Mouse (Mus musculus): Measurements from ENCODE around the gene Gm49318. TPM values are rescaled to one million over a fixed set of nuclear protein-coding genes. Genes with fewer than 3 reads are reported as not detected.

Gm49318 gene
- polyA plus RNA-seq, 1 experiment, result not detected

GRCm38 (mm10) chr9:22098993-22099696, 28.1 kb upstream of the Gm49318 start, which contains the start of gene Cnn1:
Cnn1 (plus strand) TSS chr9:22099216.
- 10% methylated on average over 14 of the region's 14 CpGs for WGBS
- Histone ChIP-seq H3K4me3 (ENCODE audit: insufficient read depth, low read depth, low read length) (no peak within 1 kb of the TSS), H3K27ac (ENCODE audit: insufficient read depth, low read depth, low read length) (no peak within 1 kb of the TSS), H3K4me1 (ENCODE audit: control insufficient read depth, insufficient read depth, low read length) (peaks cover 8% of the 10 kb centered on the region)
- TF ChIP-seq POLR2A (IDR thresholded peaks at IDR 0.05; ENCODE audit: insufficient read depth, low read depth, low read length), result no peak
- no peak for TF ChIP-seq CTCF (IDR thresholded peaks at IDR 0.05; ENCODE audit: insufficient read depth, low read depth, low read length)

- TF ChIP-seq POLR2A (IDR thresholded peaks at IDR 0.05; ENCODE audit: insufficient read depth, low read depth, low read length) (no peak), CTCF (IDR thresholded peaks at IDR 0.05; ENCODE audit: insufficient read depth, low read depth, low read length) (peak; percentile 55)
- 3% methylated on average over 24 of the region's 24 CpGs for WGBS
- H3K4me1 ChIP-seq (ENCODE audit: control insufficient read depth, insufficient read depth, low read length), result peaks cover 8% of the 10 kb centered on the region
- no peak overlapping the region for H3K27ac ChIP-seq (ENCODE audit: insufficient read depth, low read depth, low read length)
- H3K4me3 ChIP-seq (ENCODE audit: insufficient read depth, low read depth, low read length), result peak overlapping the region; percentile 35
Observed at GRCm38 (mm10) chr9:22095854-22096307, 24.8 kb upstream of the Gm49318 start.

- H3K4me3 ChIP-seq (ENCODE audit: insufficient read depth, low read depth, low read length), result no peak overlapping the region
- peaks cover 5% of the 10 kb centered on the region for H3K4me1 ChIP-seq (ENCODE audit: control insufficient read depth, insufficient read depth, low read length)
- 85% methylated on average over 6 of the region's 6 CpGs for WGBS
- TF ChIP-seq POLR2A (IDR thresholded peaks at IDR 0.05; ENCODE audit: insufficient read depth, low read depth, low read length) (no peak), CTCF (IDR thresholded peaks at IDR 0.05; ENCODE audit: insufficient read depth, low read depth, low read length) (no peak)
- H3K27ac ChIP-seq (ENCODE audit: insufficient read depth, low read depth, low read length), result no peak overlapping the region
Observed at GRCm38 (mm10) chr9:22092746-22093145, 21.7 kb upstream of the Gm49318 start.

- no peak for TF ChIP-seq POLR2A (IDR thresholded peaks at IDR 0.05; ENCODE audit: insufficient read depth, low read depth, low read length)
- no peak for TF ChIP-seq CTCF (IDR thresholded peaks at IDR 0.05; ENCODE audit: insufficient read depth, low read depth, low read length)
- no peak overlapping the region for H3K27ac ChIP-seq (ENCODE audit: insufficient read depth, low read depth, low read length)
- peaks cover 5% of the 10 kb centered on the region; the same call in 1 of the 2 replicates for H3K4me1 ChIP-seq (ENCODE audit: control insufficient read depth, insufficient read depth, low read length)
- H3K4me3 ChIP-seq (ENCODE audit: insufficient read depth, low read depth, low read length), result no peak overlapping the region
- WGBS, result 81% methylated on average over 7 of the region's 7 CpGs
Observed at GRCm38 (mm10) chr9:22089986-22090385, 18.9 kb upstream of the Gm49318 start.

DNA sequence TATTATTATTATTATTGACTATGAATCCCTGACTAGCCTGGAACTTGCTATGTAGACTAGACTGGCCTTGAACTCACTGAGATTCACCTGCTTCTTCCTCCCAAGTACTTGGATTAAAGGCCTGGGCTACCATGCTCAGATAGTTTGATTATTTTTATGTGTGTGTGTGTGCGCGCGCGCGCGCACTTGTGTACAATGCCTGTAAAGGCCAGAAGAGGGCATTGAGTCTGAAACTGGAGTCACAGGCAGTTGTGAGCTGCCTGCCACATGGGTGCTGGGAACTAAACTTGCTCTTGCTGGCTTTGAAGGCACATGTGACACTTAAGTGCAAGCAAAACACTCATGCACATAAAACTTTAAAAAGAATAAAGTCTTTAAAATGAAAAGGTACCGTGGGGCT, 18.2 kb upstream of the Gm49318 start:
- WGBS, result 100% methylated on average over 7 of the region's 7 CpGs
- H3K27ac ChIP-seq (ENCODE audit: insufficient read depth, low read depth, low read length), result no peak overlapping the region
- TF ChIP-seq POLR2A (IDR thresholded peaks at IDR 0.05; ENCODE audit: insufficient read depth, low read depth, low read length) (no peak), CTCF (IDR thresholded peaks at IDR 0.05; ENCODE audit: insufficient read depth, low read depth, low read length) (no peak)
- H3K4me1 ChIP-seq (ENCODE audit: control insufficient read depth, insufficient read depth, low read length), result peaks cover 5% of the 10 kb centered on the region; the same call in 1 of the 2 replicates
- no peak overlapping the region for H3K4me3 ChIP-seq (ENCODE audit: insufficient read depth, low read depth, low read length)

- Histone ChIP-seq H3K4me1 (ENCODE audit: control insufficient read depth, insufficient read depth, low read length) (peaks cover 11% of the 10 kb centered on the region), H3K4me3 (ENCODE audit: insufficient read depth, low read depth, low read length) (no peak overlapping the region), H3K27ac (ENCODE audit: insufficient read depth, low read depth, low read length) (no peak overlapping the region)
- 93% methylated on average over 2 of the region's 2 CpGs for WGBS
- TF ChIP-seq CTCF (IDR thresholded peaks at IDR 0.05; ENCODE audit: insufficient read depth, low read depth, low read length) (no peak), POLR2A (IDR thresholded peaks at IDR 0.05; ENCODE audit: insufficient read depth, low read depth, low read length) (no peak)
Observed at GRCm38 (mm10) chr9:22087034-22087618, 16.1 kb upstream of the Gm49318 start.

GRCm38 (mm10) chr9:22086012-22086411, 15.0 kb upstream of the Gm49318 start:
- peaks cover 11% of the 10 kb centered on the region for H3K4me1 ChIP-seq (ENCODE audit: control insufficient read depth, insufficient read depth, low read length)
- peak overlapping the region; percentile 87 for H3K4me3 ChIP-seq (ENCODE audit: insufficient read depth, low read depth, low read length)
- WGBS, result 77% methylated on average over 6 of the region's 6 CpGs
- no peak overlapping the region for H3K27ac ChIP-seq (ENCODE audit: insufficient read depth, low read depth, low read length)
- no peak for TF ChIP-seq CTCF (IDR thresholded peaks at IDR 0.05; ENCODE audit: insufficient read depth, low read depth, low read length)
- TF ChIP-seq POLR2A (IDR thresholded peaks at IDR 0.05; ENCODE audit: insufficient read depth, low read depth, low read length), result no peak

DNA sequence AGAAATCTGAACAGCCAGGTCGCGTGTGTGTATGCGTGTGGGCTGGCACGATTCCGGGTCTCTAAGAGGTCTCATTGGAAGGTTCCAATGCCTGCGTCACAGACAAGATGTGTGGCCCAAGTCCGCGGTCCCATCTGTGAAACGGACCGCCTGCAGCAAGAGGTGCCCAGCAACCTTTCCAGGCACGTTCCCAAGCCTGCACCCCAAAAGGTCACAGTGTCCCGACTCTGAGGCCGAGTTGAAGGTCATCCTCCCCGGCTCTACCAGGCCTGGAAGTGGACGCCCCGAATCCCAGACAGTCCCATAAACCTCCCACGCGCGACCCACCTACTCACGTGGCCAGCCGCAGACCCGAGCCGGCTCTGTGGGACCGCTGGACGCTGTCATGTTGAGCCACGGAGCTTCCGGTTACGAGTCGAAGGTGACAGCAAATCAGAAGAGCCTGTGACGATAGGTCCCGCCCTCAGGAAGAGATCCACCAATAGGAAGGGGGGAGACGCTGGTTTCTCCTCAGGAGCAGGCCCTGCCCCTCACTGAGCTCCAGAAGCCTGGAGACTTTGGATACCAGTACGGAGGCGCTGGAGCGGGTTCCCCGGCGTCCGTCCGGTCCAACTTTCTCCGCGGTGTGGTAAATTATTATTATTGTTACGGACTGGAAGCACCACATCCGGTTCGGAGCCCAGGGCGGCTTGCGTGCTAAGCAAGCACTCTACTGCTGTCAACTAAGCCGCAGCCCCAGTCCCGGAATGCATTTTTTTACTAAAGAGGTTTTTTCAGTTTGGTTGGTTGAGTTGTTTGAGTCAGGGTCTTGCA, 14.2 kb upstream of the Gm49318 start, which contains the start of gene Ecsit:
Ecsit (minus strand) TSS at position 417 of the 813 bp plus-strand sequence.
- H3K27ac ChIP-seq (ENCODE audit: insufficient read depth, low read depth, low read length), result peak within 1 kb of the TSS; percentile 69
- TF ChIP-seq CTCF (IDR thresholded peaks at IDR 0.05; ENCODE audit: insufficient read depth, low read depth, low read length), result no peak
- peak; percentile 82 for TF ChIP-seq POLR2A (IDR thresholded peaks at IDR 0.05; ENCODE audit: insufficient read depth, low read depth, low read length)
- under 1% methylated on average over 48 of the region's 48 CpGs for WGBS

More for the DNA sequence above, 14.2 kb upstream of the Gm49318 start, which contains the start of gene Ecsit:
- Histone ChIP-seq H3K4me3 (ENCODE audit: insufficient read depth, low read depth, low read length) (peak within 1 kb of the TSS; percentile 87), H3K4me1 (ENCODE audit: control insufficient read depth, insufficient read depth, low read length) (peaks cover 11% of the 10 kb centered on the region)

All from olfactory bulb, adult 2 months (tissue).